Mouse (Mus musculus) gastrocnemius, postnatal 14 days (tissue): ENCODE data around the gene Themis2. TPM values are rescaled to one million over a fixed set of nuclear protein-coding genes. Genes with fewer than 3 reads are reported as not detected.
"Not testable (repeated sequence)": the region's sequence is repeated elsewhere in the genome, so short reads cannot be mapped to it uniquely, and the experiment has no call there.

Source experiments
- DNase-seq: peaks from one replicate; pipeline ENCODE4 v3.0.0; 2021; ENCODE audit warnings: mixed read lengths
- intact Hi-C: fragments of 180-260 bp; cut with DNase I; formaldehyde crosslinking; loops from one replicate; pipeline ENCODE4 v1.15.1; 2025; ENCODE audit warnings: low total_unique reads
- total RNA-seq, 2 experiments: library from RNA; stranded (reverse); gene quantifications; 2 replicates each; pipeline ENCODE4 v1.2.3; 2021

Gene Themis2
- total RNA-seq, 2 experiments from 2014 or later = 1.5 to 1.7 TPM

DNA sequence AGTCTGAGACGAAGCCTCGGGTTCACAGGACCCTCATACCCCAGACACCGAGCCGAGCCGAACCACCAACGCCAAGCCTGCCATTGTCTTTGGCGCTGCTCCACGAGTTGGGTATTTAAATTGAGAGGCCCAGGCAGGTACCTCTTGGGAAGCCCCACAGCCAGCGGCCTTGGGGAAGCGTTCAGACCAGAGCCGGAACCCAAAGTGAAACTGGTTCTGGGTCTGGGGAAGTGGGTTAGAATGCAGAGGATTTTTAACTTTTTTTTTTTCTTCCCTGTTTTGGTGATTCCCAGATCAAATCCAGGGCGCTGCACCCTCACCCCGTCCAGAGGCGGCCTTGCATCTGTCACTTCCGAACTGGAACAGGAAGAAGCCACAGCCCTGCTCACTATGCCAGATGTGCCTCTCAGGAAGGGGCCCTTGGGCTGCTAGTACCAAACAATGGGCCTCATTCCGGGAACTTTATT lies 6.0 kb upstream of the Themis2 start:
- DNase-seq = peak; percentile 38
- intact Hi-C loops = no loop called here

DNA sequence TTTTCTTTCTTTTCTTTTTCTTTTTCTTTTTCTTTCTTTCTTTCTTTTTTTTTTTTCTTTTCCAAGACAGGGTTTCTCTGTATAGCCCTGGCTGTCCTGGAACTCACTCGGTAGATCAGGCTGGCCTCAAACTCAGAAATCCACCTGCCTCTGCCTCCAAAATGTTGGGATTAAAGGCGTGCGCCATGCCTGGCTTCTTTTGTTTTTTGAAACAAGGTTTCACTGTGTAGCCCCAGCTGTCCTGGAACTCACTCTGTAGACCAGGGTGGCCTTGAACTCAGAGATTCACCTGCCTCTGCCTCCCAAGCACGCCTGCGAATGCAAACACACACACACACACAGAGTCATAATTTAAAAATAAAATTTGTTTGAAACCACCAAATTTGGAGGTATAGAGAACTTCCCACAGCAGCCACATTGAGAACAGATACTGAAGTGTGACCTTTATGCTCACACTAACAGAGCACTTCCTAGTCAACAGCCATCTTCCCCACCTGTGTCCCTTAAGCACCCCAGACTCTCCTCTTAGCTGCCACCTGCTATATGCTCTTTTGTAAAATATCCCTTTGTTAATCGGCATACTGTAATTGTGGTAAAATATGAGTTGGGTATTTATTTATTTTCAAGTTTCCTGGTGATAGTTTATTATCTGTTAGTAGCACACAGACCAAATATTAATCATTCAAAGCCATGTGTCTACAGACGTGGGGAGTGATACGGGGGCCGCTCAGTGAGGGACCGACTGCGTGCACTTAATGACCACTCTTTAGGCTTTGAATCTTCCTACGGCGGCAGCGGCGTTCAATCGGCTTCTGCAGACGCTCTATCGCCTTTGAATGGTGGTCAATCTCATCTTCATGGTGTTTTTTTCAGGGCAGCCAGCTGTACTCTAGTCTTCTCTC lies 5.2 kb upstream of the Themis2 start:
- intact Hi-C loops = no loop called here
- DNase-seq = no peak

DNA sequence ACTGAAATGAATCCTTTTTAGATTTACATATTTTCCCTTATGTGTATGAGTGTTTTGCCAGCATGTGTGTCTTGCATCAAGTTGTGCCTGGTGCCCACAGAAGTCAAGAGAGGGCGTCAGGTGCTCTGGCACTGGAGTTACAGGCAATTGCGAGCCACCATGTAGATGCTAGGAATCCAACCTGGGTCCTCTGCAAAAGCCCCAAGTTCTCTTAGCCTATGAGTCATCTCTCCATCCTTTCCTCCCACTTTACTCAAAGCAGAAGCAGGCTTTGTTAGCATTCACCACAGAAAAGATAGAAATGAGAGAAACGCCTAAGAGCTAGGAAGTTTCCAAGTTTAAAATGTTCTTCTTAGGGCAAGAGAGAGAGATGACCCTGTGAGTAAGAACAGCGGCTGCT lies 3.7 kb upstream of the Themis2 start:
- intact Hi-C loops = no loop called here

DNA sequence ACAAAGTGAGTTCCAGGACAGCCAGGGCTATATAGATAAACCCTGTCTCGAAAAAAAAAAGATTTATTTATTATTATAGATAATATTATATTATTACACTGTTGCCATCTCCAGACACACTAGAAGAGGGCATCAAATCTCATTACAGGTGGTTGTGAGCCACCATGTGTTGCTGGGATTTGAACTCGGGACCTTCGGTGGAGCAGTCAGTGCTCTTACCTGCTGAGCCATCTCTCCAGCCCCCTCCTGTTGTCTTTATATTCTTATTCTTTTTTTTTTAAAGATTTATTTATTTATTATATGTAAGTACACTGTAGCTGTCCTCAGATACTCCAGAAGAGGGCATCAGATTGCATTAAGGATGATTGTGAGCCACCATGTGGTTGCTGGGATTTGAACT lies 2.5 kb upstream of the Themis2 start:
- DNase-seq, intact Hi-C loops: not testable (repeated sequence)

More for the DNA sequence above, 3.7 kb upstream of the Themis2 start:
- DNase-seq = no peak

DNA sequence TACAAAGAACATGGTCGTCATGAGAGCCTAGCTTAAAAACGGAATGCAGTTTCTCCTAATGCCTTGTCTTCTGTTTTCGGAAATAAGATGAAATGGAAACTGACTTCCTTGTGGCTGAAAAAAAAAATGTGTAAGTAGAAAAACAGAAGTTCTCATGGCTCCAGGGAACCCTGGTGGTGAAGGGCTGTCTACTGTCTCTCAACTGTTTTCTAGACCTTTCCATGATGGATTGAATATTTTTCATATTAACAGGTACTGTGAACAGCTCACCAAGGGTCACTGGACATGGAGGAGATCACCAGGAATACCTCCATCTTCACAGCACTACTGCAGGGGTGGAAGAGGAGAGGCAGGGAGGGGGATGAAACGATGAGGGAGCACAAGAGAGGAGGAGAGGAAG lies 1.8 kb upstream of the Themis2 start:
- intact Hi-C loops = no loop called here
- no peak for DNase-seq

DNA sequence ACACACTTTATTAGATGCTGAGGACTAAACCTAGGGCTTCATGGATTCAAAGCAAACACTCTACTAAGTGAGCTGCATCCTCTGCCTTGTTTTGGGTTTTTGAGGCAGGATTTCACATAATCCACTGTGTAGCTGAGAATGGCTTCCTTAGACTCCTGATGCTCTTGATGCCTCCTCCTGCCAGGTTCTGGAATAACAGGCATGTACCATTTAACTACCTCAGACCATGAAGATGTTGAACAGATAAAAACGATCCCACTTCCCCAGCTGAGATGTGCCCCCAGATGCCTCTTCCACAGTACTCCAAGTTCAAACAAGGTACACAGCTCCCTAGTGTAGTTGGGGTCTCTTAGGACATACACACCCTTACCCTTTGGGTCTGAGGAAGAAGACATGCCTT lies 1.3 kb upstream of the Themis2 start:
- DNase-seq = no peak
- intact Hi-C loops = no loop called here

DNA sequence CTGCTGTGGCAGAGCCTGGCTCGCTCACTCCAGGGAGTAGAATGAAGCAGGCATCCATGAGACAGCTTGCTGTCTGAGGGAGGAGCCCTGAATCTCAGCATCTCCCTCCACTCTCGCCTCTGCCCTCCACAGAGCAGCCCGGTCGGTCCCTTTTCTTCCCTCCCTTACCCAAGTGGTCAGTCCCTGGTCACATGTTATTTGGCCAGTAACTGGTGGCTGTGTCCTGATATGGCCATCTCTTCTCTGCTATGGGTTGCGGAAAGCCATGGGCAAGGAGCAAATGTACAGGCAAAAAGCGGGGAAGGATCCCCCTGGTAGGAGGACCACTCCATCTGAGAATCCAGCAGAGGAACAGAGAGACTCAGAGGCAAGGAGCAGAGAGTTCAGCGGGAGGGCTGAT lies 1.0 kb downstream of the Themis2 start:
- intact Hi-C loops = no loop called here
- DNase-seq = no peak

DNA sequence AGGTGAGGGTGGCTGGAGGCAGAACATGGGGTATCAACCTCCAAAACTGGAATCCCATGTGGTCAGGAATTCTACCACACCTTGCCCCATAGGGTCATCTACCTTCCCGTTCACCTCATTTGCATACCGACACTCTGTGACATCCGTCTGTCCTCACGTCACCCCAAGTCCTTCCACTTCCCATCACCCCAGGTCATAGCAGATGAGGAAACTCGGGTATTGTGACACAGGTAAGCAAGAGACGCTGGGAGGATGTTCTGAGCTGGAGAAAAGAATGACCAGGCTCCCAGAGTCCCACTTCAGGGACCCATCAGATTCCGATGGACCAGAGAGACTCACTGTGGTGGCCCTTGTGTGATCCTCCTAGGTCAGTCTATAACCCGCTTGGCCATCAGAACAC lies 1.4 kb downstream of the Themis2 start:
- intact Hi-C loops = no loop called here
- DNase-seq = no peak

DNA sequence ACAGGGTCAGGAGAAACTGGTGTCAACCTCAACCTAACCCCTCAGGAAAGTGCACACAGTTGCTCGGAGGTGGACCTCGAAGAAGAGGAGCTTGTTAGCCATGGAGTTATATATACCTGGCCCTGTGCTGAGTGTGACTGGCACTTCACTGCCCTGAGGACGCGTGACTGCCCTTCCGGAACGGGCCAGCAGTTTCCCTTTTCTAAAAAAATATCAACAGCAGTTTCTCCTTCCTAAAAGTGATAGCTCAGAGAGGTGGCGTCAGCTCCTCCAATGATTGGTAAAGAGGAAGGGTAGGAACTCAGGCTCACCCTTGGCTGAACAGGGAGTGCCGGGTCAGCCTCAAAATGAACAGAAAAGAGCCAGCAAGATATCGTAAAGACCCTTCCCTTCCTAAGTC lies 2.2 kb downstream of the Themis2 start:
- intact Hi-C loops = no loop called here
- no peak for DNase-seq

DNA sequence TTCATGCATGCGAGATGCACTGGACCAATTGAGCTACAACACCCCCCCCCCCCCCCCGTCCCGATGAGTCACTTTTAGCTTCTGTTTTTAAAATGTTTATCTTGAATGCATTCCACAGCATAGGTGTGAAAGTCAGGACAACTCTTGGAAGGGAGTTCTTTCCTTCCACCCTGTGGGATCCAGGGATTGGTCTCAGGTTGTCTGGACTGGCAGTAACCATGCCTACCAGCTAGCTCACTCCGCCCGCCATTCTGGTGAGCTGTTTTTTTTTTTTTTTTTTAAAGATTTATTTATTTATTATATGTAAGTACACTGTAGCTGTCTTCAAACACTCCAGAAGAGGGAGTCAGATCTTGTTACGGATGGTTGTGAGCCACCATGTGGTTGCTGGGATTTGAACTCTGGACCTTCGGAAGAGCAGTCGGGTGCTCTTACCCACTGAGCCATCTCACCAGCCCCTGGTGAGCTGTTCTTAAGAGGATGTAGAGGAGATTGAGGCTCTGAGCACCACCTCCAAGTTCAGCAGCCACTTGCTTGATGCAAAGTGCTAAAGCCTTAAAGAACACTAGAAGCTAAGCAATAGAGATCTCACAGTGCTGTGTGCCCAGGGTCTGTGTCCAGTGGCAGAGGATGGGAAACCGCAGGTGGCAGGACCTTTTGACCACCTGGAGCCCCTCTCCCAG lies 2.7 kb downstream of the Themis2 start:
- intact Hi-C loops, DNase-seq: not testable (repeated sequence)

DNA sequence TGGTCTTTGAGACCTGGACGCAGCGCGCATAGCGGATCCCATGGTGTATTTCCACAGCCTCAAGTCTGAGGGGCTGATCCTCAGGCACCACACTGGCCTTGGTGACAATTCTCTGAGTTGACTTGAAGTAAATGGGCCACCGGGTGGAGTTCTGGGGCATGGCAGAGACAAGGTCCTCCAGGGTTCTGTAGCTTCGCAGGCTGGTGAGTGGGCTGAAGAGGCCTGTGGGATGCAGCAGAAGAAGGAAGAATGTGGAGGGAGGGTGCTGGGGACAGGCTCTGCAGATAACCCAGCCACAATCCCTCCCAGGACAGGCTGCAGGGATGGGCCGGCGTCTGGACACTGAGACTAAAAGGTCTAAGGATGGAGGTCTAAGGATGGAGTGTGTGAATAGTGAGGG lies 6.5 kb downstream of the Themis2 start:
- intact Hi-C loops = no loop called here
- no peak for DNase-seq

DNA sequence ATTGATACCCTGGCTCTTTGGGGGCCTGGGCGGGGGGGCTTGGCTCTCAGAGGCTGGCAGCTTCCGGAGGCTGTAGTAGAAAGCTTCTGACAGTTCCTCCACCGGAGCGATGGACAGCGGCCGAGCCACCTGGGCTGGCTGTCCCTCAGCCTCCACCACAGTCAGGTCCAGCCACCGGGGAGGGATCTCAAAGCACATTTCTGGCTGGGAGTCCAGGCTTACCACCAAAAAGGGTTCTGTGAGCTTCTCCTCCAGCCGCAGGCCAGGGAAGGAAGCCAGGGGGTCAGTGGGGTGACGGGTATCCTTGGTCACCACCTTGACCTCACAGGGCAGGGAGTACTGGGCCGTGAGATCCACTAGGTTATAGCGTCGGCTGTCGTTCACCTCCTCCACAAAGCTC lies 11.0 kb downstream of the Themis2 start:
- DNase-seq = no peak
- intact Hi-C loops = no loop called here

DNA sequence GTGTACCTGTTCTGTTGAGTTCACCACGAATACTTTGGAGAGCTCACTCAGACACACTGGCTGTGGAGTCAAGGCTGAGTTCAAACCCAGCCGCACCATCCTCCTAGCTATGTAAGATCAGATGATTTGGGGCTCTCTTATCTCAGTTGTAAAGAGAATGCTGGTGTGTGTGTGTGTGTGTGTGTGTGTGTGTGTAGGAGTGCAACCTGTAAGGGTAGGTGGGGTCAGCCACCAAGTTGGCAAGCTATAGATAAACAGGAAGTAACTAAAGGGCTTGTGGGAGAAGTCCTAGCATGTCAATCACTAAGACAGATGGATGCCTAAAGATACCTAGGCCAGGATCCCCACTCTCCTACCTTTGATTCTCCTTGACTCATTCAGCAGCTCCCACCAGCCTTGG lies 12.5 kb downstream of the Themis2 start:
- DNase-seq = no peak
- intact Hi-C loops = loop anchor here (5.0 kb wide), 1 partner anchor 149 kb away; no protein-coding TSS in a partner anchor

DNA sequence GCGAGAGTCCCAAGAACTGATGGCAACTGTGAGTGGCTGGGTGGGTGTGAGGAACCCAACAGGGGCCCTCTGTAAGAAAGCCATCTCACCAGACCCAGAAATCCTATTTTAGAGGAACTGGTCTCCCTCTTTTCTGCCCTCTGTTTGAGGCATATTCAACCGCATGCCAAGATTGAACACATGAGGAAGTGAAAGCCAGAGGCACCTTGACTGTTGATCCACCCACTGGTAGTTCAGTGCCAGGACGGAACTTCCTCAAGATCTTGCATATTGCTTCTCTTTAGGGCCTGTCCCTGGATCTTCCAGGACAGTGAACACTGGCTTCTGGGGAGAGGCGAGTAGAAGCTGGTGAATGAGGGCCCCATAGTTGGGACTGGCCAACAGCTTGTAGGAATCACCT lies 15.9 kb downstream of the Themis2 start:
- intact Hi-C loops = loop anchor here (5.0 kb wide), 1 partner anchor 152 kb away; no protein-coding TSS in a partner anchor

DNA sequence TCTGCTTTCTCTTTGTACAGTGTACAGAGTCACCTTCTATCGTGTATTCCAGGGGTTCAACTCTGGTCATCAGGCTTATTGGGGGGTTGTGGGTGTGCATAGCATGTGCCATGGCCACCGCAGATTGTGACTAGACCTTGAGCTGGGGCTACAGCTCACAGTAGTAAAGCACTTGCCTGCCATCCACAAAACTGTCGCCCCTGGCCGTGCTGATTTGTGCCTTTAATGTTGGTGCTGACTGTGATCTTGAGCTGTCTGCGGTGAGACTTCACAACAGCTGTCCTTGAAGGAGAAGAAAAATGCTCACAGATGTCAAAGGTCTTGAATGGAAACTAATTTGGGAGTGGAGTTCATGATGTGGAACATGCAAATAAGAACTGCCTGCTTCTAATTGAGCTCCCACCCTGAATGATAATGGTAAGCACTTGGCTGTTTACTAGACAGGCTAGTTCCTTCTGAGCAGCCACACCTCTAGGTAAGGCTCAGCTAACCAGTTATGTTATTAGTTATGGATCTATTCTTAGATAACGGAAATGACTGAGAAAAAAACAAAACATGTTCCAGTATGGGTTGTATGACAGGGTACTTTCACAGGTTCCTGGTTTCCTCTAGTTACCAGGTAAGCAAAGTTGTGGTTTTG lies 17.5 kb downstream of the Themis2 start:
- intact Hi-C loops = no loop called here
- DNase-seq = no peak

More for the DNA sequence above, 15.9 kb downstream of the Themis2 start:
- no peak for DNase-seq

DNA sequence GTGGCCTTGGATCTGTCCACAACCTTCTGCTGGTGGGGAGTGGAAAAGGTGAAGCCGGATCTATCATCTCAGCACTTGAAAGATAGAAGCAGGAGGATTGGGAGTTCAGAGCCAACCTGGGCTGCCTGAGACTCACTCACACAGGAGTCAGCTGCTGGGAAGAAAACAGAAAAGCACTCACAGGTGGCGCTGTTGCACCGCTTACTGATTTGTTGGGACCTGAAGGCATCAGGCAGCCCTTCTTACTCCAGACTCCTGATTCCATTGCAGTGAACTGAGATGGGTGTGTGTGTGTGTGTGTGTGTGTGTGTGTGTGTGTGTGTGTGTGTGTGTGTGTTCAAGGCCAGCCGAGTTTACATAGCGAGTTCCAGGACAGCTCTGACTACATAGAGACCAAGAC lies 19.4 kb downstream of the Themis2 start:
- peak; percentile 52 for DNase-seq
- intact Hi-C loops = no loop called here

DNA sequence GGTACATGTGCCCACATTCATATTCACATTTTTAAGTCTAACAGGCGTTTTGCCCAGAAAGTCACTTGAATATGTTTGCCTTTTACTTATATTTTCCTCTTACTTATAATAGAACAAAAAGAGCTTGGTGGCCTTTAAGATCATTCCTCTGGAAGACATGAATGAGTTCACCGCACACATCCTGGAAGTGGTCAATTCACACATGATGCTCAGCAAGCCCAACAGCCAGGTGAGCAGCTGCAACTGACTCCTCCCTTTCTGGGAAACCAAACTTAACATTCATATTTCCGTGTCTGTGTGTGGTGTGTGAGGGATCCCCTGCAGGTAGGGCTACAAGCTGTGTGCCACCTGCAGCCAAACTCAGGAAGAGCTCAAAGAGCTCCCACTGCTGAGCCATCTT lies 21.3 kb downstream of the Themis2 start:
- intact Hi-C loops = loop anchor here (5.0 kb wide), 1 partner anchor 47 kb away; no protein-coding TSS in a partner anchor
- DNase-seq = no peak

DNA sequence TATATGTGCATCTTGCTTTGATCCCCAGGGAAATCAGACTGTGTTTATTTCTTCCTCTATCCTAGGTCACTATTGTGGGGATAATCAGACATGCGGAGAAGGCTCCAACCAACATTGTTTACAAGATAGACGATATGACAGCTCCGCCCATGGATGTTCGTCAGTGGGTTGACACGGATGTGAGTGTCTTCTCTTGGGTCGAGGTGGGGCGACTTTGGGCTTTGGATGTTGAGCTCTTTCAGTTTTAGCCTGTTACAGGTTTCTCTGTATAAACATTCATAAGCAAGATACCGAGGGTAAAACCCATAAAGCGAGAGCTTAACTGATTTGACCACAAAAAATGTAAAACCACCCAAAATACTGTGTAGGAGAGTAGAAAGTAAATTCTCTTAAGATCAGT lies 24.4 kb downstream of the Themis2 start:
- intact Hi-C loops = loop anchor here (5.0 kb wide), 1 partner anchor 51 kb away; no protein-coding TSS in a partner anchor
- no peak for DNase-seq

DNA sequence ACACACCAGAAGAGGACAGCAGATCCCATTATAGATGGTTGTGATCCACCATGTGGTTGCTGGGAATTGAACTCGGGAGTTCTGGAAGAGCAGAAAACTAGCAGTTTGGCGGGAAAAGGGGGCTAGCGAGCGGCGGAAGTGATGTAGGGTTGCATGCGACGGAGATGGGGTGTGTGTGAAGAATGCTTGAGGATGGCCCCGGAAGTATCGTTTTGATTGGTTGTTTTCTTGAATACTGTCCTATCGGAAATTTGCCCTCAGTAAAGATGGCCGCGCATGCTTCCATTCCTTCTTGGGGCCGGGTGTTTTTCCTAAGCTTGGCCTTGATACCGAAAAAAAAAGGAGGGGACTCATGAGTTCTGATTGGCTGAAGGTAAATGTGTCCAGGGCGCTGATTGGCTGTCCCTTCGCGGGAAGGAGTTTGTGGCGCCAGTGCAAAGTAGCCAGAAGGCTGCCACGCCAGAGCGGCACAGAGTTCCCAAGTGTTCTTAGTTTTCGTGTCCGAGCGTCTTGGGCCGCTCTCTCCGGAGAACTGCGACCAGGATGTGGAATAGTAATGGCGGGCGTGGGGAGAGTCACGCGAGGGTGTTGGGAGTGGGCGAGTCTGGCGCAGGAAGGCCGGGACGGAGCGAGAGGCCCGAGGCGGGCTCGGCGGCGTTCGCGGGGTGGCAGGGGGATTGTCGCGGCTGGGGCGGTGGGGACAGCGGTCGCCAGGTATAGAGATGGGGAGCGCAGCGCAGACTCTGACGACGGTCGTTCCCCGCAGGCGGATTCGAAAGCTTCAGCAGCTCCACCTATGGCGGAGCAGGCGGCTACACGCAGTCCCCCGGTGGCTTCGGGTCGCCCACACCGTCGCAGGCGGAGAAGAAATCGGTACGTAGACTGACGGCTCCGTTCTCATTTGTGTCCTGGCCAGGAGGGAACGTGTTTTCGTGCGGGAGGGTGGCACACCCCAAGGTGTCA lies 28.0 kb downstream of the Themis2 start, which contains the start of gene Rpa2:
TSS of gene Rpa2 (plus strand) at position 419 of the 963 bp plus-strand sequence.
- peak; percentile 96 for DNase-seq
- intact Hi-C loops = no loop called here
